Mouse (Mus musculus) CD4-positive helper T cell, adult 2 months (primary cell): ENCODE measurements around the gene Gpr21.
A peak's percentile ranks its signal among the peaks of the same experiment; 100 is the strongest.
"Not testable (repeated sequence)": the region's sequence is repeated elsewhere in the genome, so short reads cannot be mapped to it uniquely, and the experiment has no call there.

Experiments used
- DNase-seq: peaks from one replicate; pipeline ENCODE4 v3.0.0-alpha.2; 2012; ENCODE audit warnings: low read depth, missing footprints, low spot score

Gpr21 gene

DNA sequence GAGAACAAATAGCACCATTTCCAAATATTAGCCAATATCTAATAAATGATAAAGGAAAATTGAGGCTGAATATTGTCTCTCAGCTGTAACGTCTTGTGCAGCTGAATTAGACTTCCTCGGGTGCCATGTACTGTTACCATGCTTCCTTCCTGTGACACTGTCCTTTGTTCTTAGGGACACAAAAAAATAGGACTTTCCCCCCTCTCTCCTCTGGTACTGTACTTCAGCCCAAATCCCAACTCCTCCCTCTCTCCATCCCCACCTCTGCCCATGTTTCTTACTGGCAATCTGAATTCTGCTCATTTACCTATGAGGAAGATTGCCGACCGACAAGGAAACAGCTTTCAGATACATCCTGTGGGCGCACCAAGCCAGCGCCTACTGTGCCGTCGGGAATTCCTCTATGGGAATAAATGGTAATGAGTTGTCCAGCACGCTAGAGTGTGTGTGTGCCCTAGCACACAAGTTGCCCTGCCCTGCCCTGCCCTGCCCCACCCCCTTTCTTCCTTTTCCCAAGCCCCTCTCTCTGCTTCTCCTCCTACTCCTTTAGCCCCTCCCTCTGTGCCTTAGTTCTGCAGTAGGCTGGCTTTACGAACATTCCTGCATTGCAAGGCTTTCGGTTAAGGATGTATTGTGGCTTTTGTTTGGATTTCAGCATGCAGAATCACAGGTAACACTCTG lies at the start of gene Gpr21:
Gene Gpr21, plus strand, starts transcription at position 303 of the 681 bp plus-strand sequence.
- no peak for DNase-seq

GRCm38 (mm10) chr2:37479559-37479958 lies 36.6 kb upstream of the Gpr21 start:
- DNase-seq = no peak

DNA sequence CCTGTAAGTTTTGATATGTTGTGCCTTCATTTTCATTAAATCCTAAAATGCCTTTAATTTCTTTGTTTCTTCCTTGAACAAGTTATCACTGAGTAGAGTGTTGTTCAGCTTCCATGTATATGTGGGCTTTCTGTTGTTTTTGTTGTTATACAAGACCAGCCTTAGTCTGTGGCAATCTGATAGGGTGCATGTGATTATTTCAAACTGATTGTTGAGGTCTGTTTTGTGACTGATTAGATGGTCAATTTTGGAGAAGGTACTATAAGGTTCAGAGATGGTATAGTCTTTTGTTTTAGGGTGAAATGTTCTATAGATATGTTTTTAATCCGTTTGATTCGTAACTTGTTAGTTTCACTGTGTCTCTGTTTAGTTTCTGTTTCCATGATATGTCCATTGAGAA lies 36.1 kb upstream of the Gpr21 start:
- no peak for DNase-seq

DNA sequence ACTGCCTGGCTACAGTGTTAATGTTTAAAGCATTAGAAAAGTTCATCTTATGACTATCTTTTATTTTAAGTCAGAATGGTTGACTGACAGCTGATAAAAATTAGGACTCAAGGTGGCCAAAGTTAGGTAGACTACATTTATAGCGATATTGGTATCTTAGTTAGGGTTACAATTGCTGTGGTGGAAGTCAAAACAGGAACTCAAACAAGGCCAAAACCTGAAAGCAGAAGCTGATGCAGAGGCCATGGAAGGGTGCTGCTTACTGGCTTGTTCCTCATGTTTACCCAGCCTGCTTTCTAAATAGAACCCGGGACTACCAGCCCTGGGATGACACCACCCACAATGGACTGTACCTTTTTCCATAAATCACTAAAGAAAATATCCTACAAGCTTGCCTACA lies 32.0 kb upstream of the Gpr21 start:
- DNase-seq = no peak

- DNase-seq = peak; percentile 59
Observed at GRCm38 (mm10) chr2:37485370-37485769, 30.8 kb upstream of the Gpr21 start.

DNA sequence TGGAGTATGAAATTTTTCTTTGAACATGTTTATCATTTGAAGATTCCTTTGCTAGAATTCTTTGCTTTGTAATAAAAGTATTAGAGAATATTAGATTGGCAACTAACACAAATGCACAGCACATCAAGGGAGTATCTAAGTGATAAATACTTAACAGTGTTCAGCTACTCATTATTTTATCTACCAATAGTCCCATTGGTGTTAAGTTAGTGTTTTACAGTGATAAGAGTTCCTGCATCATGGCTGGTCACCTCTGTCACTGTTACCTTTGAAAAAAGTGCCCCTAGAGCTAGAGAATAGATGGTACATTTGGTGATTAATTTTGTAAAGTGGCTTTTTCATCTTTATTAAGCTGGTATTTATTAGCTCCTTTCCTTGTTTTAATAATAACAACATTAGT lies 29.7 kb upstream of the Gpr21 start:
- no peak for DNase-seq

DNA sequence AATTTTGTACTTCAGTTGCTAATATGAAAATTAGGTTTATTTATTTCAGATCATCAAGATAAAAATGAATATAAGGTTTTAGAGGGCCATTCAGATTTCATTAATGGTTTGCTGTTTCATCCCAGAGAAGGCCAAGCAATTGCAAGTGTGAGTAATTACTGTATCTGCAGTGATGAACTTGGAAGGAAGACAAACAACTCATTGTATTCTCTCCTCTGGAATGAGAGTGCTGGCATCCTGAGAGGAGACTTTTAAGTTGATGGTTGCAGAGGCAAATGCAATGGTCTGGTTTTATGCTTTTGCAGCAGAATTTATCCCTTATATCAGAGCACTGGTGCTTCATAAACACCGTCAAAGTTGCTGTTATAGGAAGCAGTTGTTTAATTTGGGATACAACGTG lies 27.2 kb upstream of the Gpr21 start:
- no peak for DNase-seq

- no peak for DNase-seq
Observed at GRCm38 (mm10) chr2:37497321-37497720, 18.8 kb upstream of the Gpr21 start.

GRCm38 (mm10) chr2:37505856-37506255 lies 10.3 kb upstream of the Gpr21 start:
- DNase-seq = not testable (repeated sequence)

GRCm38 (mm10) chr2:37511134-37511901 lies 4.8 kb upstream of the Gpr21 start:
- DNase-seq = no peak

GRCm38 (mm10) chr2:37516922-37517462 lies 860 bp downstream of the Gpr21 start:
- no peak for DNase-seq

GRCm38 (mm10) chr2:37518561-37519285 lies 2.6 kb downstream of the Gpr21 start:
- DNase-seq = no peak

GRCm38 (mm10) chr2:37519286-37519640 lies 3.1 kb downstream of the Gpr21 start:
- DNase-seq = no peak

DNA sequence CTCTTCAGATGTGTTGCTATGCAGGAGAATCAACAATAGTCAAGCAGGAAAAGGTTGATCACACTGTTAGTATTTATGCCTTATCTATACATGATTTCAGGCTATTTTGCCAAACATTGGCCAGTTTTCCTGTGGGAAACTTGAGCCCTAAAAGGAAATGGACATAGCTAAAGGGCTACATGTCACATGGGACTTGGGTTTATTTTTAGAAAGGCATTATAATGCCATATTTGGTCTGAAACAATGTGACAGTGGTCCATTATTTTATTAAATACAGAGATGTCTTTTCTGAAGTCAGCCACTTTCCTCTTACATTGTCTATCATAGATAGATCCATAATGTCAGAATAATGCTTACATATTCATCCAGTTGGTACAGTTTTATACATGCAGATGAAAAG lies 11.5 kb downstream of the Gpr21 start:
- no peak for DNase-seq

GRCm38 (mm10) chr2:37529397-37529796 lies 13.3 kb downstream of the Gpr21 start:
- no peak for DNase-seq

DNA sequence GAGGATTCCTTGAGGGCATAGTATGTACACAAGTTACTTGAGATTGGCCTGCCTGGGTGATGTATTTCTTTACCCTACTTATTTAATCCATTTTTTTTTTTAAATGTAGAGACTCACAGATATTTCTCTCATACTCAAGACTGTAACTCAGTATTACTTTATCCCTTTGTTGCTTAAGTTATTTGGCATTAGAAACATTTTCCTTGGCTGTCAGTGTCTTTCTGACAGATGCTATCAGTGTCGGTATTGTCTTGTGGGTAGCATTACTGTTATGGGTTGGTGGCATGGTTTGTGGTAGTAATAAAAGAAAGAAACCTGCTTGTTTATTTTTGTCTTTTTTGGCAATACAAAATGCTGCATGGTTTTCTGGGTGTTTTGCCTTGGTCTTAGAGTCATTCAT lies 14.6 kb downstream of the Gpr21 start:
- no peak for DNase-seq

GRCm38 (mm10) chr2:37531639-37532038 lies 15.5 kb downstream of the Gpr21 start:
- DNase-seq = no peak

GRCm38 (mm10) chr2:37549346-37550012 lies 33.3 kb downstream of the Gpr21 start:
- no peak for DNase-seq

DNA sequence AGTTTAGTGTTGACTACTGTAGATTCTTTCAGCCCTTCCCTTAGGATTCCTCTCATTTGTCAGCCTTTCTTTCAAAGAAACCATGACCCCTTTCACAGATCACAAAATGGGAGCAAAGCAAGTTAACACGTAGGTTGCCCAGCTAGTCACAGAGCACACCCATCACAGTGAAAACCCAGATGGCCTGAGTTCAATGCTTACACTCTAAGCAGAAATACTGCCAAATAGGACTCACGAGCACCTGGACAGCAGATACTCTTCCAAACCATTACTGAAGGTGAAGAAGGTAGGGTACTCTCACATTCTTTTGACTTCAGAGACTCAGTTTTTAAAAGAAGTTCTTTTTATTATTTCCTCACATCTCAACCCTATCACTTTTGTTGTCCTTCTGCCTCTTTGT lies 40.2 kb downstream of the Gpr21 start:
- DNase-seq = no peak

- DNase-seq = peak; percentile 56
Observed at GRCm38 (mm10) chr2:37565579-37565978, 49.4 kb downstream of the Gpr21 start.

DNA sequence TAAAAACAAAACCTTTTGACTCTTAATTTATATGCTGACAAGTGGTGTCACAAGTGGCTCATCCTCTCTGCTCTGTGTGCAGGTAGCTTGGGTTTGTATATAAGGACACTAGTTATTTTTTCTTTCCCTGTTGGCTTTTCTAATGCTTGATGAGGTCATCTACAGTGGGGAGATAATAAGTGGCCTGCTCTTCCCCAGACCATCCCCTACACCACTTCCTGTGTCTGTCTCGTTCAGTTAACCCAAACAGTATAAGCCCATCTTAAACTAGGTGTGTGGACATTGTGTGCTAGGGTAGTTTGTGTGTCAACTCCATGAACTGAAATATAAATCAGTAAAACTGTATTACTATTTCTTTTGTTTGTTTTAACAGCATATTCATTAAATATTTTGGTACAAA lies 49.9 kb downstream of the Gpr21 start:
- no peak for DNase-seq

GRCm38 (mm10) chr2:37569888-37570287 lies 53.8 kb downstream of the Gpr21 start:
- DNase-seq = no peak
